Mouse (Mus musculus) stomach, postnatal 0 days (tissue): ENCODE measurements at regions not wholly inside any gene's neighbourhood (a gene's known extent, or its start where the extent isn't known, plus 50 kb on each side); places are given as distances from the start of the nearest gene placed in this dataset.

Experiments
- CTCF ChIP-seq: IDR thresholded peaks from 2 replicates; pipeline ENCODE4 v1.5.1; 2016; ENCODE audit warnings: antibody characterized with exemption, low read depth, mild to moderate bottlenecking, moderate library complexity
- EP300 ChIP-seq: optimal IDR thresholded peaks from 2 replicates; pipeline ENCODE3; 2016; ENCODE audit warnings: antibody characterized with exemption

DNA sequence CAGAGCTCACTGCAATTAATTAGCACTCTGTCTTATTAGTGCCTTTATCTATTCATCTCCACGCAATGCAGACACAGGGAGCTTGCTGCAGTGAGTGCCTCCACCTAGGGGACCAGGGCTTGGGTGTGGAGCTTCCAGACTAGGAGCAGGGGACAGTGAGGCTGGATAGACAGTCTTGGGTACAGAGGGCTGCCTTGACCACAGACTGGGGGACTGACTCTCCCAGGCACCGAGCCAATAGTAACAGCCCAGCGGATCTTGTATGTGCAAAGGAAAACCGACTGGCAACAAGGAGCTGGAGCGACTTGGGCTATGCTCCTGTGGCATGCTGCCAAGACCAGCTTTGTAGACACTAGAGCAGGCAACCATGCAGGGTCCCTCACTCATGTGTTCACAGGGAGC, 172.8 kb upstream of the Rpl38 start:
- TF ChIP-seq CTCF (no peak), EP300 (no peak)
